Mouse (Mus musculus): ENCODE results near the gene Pilra. TPM values are rescaled to one million over a fixed set of nuclear protein-coding genes. Genes with fewer than 3 reads are reported as not detected.
A peak's percentile ranks its signal among the peaks of the same experiment; 100 is the strongest.

Gene Pilra
- polyA plus RNA-seq, 1 experiment from 2014 or later = 3.0 TPM

- WGBS = 68% methylated on average over 24 of the region's 24 CpGs
- no peak for TF ChIP-seq CTCF (IDR thresholded peaks at IDR 0.05; ENCODE audit: low read depth)
- ATAC-seq (ENCODE audit: insufficient read depth) (no peak), DNase-seq (no peak)
- H3K27me3 ChIP-seq (ENCODE audit: insufficient read depth, low read length) = no peaks in the 10 kb centered on the region
- H3K27ac ChIP-seq (ENCODE audit: low read depth) = no peak overlapping the region
- H3K9ac ChIP-seq = peak overlapping the region; percentile 9; the same call in 1 of the 2 replicates
- peaks cover 20% of the 10 kb centered on the region for H3K4me1 ChIP-seq (ENCODE audit: insufficient read depth)
- no peaks in the 10 kb centered on the region for H3K9me3 ChIP-seq (ENCODE audit: low read depth, low read length)
- H3K4me3 ChIP-seq (ENCODE audit: low read depth, low read length) = peak overlapping the region; percentile 85
- peak overlapping the region; percentile 97 for H3K4me2 ChIP-seq
- peaks cover 17% of the 10 kb centered on the region for H3K36me3 ChIP-seq (ENCODE audit: insufficient read depth)
Measured at GRCm38 (mm10) chr5:137788171-137788570, 47.9 kb downstream of the Pilra start.

GRCm38 (mm10) chr5:137787151-137787928 is 48.7 kb downstream of the Pilra start, which contains the start of the genes Mepce and Zcwpw1:
TSS of gene Mepce (minus strand) at chr5:137787655.
TSS of gene Zcwpw1 (plus strand) at chr5:137787798.
- Histone ChIP-seq H3K27ac (ENCODE audit: low read depth) (peak within 1 kb of the TSS; percentile 98), H3K4me1 (ENCODE audit: insufficient read depth) (peaks cover 22% of the 10 kb centered on the region), H3K27me3 (ENCODE audit: insufficient read depth, low read length) (no peaks in the 10 kb centered on the region), H3K4me3 (ENCODE audit: low read depth, low read length) (peak within 1 kb of the TSS; percentile 85), H3K36me3 (ENCODE audit: insufficient read depth) (peaks cover 26% of the 10 kb centered on the region), H3K4me2 (peak within 1 kb of the TSS; percentile 97), H3K9ac (peak within 1 kb of the TSS; percentile 95), H3K9me3 (ENCODE audit: low read depth, low read length) (no peaks in the 10 kb centered on the region)
- TF ChIP-seq CTCF (IDR thresholded peaks at IDR 0.05; ENCODE audit: low read depth) = peak; percentile 86
- peak; percentile 68 for ATAC-seq (ENCODE audit: insufficient read depth)
- DNase-seq = peak; percentile 99
- under 1% methylated on average over 48 of the region's 48 CpGs for WGBS

GRCm38 (mm10) chr5:137786109-137786942 is 49.8 kb downstream of the Pilra start:
- DNase-seq = peak; percentile 100
- TF ChIP-seq CTCF (IDR thresholded peaks at IDR 0.05; ENCODE audit: low read depth) = no peak
- under 1% methylated on average over 79 of the region's 79 CpGs for WGBS
- Histone ChIP-seq H3K9me3 (ENCODE audit: low read depth, low read length) (no peaks in the 10 kb centered on the region), H3K36me3 (ENCODE audit: insufficient read depth) (peaks cover 36% of the 10 kb centered on the region), H3K4me2 (peak overlapping the region; percentile 97), H3K9ac (peak overlapping the region; percentile 95), H3K27me3 (ENCODE audit: insufficient read depth, low read length) (no peaks in the 10 kb centered on the region), H3K27ac (ENCODE audit: low read depth) (peak overlapping the region; percentile 98), H3K4me1 (ENCODE audit: insufficient read depth) (peaks cover 22% of the 10 kb centered on the region), H3K4me3 (ENCODE audit: low read depth, low read length) (peak overlapping the region; percentile 85)
- ATAC-seq (ENCODE audit: insufficient read depth) = peak; percentile 80

GRCm38 (mm10) chr5:137785164-137786031 is 50.7 kb downstream of the Pilra start:
- ATAC-seq (ENCODE audit: insufficient read depth) = peak; percentile 6
- under 1% methylated on average over 61 of the region's 62 CpGs for WGBS
- TF ChIP-seq CTCF (IDR thresholded peaks at IDR 0.05; ENCODE audit: low read depth) = no peak
- Histone ChIP-seq H3K9ac (peak overlapping the region; percentile 95), H3K27me3 (ENCODE audit: insufficient read depth, low read length) (no peaks in the 10 kb centered on the region), H3K4me2 (peak overlapping the region; percentile 97), H3K4me3 (ENCODE audit: low read depth, low read length) (peak overlapping the region; percentile 85), H3K4me1 (ENCODE audit: insufficient read depth) (peaks cover 22% of the 10 kb centered on the region), H3K36me3 (ENCODE audit: insufficient read depth) (peaks cover 45% of the 10 kb centered on the region), H3K9me3 (ENCODE audit: low read depth, low read length) (no peaks in the 10 kb centered on the region), H3K27ac (ENCODE audit: low read depth) (peak overlapping the region; percentile 98)
- peak; percentile 64 for DNase-seq

- DNase-seq (no peak), ATAC-seq (ENCODE audit: insufficient read depth) (no peak)
- peaks cover 50% of the 10 kb centered on the region for H3K36me3 ChIP-seq (ENCODE audit: insufficient read depth)
- no peaks in the 10 kb centered on the region for H3K9me3 ChIP-seq (ENCODE audit: low read depth, low read length)
- H3K4me3 ChIP-seq (ENCODE audit: low read depth, low read length) = peak overlapping the region; percentile 85
- no peaks in the 10 kb centered on the region for H3K27me3 ChIP-seq (ENCODE audit: insufficient read depth, low read length)
- no peak overlapping the region for H3K27ac ChIP-seq (ENCODE audit: low read depth)
- no peak for TF ChIP-seq CTCF (IDR thresholded peaks at IDR 0.05; ENCODE audit: low read depth)
- H3K4me1 ChIP-seq (ENCODE audit: insufficient read depth) = peaks cover 22% of the 10 kb centered on the region
- WGBS = 66% methylated on average over 14 of the region's 14 CpGs
- peak overlapping the region; percentile 97 for H3K4me2 ChIP-seq
- peak overlapping the region; percentile 95 for H3K9ac ChIP-seq
Measured at GRCm38 (mm10) chr5:137784546-137784945, 51.5 kb downstream of the Pilra start.

DNA sequence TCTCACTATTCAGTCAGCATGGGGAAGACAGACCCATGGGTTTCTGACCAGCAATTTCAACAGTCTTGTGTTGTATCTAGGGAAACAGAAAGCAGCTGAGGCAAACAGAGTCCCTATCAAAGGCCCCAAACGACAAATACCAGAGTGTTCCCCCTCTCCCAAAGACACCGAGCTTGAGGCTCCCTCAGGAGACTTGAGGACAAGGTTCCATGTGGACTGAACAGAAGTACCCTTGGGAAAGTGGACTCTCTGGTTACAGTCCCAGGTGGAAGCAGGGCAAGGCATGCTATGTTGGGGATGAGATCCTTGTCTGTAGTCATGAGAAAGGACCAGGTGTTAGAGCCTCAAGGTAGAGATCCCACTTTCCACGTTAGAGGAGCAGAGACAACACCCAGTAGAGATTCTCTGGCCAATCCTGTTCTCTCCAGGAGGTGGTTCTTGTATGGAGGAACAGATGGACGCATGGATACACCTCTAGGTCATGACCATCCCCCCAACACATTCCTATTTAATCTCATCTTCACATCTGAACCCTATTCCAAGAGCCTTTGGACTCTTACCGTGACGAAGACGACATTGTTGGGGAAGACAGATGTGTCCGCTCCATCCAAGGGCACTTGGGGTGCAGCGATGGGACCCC is 52.1 kb downstream of the Pilra start:
- WGBS = 46% methylated on average over 9 of the region's 9 CpGs
- H3K4me1 ChIP-seq (ENCODE audit: insufficient read depth) = peaks cover 22% of the 10 kb centered on the region

More for the DNA sequence above, 52.1 kb downstream of the Pilra start:
- Histone ChIP-seq H3K36me3 (ENCODE audit: insufficient read depth) (peaks cover 50% of the 10 kb centered on the region), H3K4me2 (peak overlapping the region; percentile 97), H3K9me3 (ENCODE audit: low read depth, low read length) (no peaks in the 10 kb centered on the region), H3K9ac (peak overlapping the region; percentile 95), H3K27ac (ENCODE audit: low read depth) (no peak overlapping the region), H3K4me3 (ENCODE audit: low read depth, low read length) (peak overlapping the region; percentile 85), H3K27me3 (ENCODE audit: insufficient read depth, low read length) (no peaks in the 10 kb centered on the region)
- no peak for TF ChIP-seq CTCF (IDR thresholded peaks at IDR 0.05; ENCODE audit: low read depth)
- DNase-seq = no peak
- ATAC-seq (ENCODE audit: insufficient read depth) = no peak

All from lung, embryonic 14.5 days (tissue).